Mouse (Mus musculus) right cerebral cortex, postnatal 14 days (tissue): ENCODE measurements at regions not wholly inside any gene's neighbourhood (a gene's known extent, or its start where the extent isn't known, plus 50 kb on each side); places are given as distances from the start of the nearest gene placed in this dataset.
A peak's percentile ranks its signal among the peaks of the same experiment; 100 is the strongest.

ENCODE experiments used
- DNase-seq: peaks from one replicate; pipeline ENCODE4 v3.0.0; 2022

DNA sequence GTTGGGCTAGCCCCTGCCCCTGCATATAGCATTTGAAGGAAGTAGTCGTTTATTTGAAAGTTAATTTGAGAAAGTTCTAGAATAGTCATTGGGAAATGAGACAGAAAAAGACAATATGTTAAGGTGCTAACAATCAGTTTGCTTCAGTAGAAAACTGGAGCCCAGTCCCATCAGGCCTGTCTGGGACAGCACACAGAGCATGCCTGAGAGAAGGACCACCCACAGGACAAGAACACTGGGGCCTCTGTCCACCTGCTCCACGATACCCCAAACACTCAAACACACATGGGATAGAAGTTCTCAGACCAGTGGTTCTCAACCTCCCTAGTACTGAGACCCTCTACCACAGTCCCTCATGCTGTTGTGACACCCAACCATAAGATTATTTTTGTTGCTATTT is 61.2 kb upstream of the Ctnnb1 start:
- DNase-seq = no peak

DNA sequence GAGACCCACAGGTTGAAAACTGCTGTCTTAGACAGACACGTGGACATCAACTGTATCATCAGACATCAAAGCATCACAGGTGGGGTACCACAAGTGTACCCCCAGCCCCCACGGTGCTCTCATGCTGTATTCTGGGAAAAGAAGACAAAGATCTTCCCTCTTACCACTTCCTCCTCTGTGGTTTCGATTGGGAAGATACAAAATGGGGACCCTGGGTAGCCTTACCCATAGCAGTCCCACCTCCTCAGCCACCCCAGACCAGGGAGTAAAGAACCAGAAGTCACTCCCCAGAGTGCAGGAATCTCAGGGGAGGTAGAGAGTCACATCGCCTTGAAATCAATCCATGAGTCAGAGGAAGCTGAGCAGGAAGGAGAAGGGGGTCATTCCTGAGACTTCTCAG is 60.7 kb upstream of the Ctnnb1 start:
- DNase-seq = no peak

DNA sequence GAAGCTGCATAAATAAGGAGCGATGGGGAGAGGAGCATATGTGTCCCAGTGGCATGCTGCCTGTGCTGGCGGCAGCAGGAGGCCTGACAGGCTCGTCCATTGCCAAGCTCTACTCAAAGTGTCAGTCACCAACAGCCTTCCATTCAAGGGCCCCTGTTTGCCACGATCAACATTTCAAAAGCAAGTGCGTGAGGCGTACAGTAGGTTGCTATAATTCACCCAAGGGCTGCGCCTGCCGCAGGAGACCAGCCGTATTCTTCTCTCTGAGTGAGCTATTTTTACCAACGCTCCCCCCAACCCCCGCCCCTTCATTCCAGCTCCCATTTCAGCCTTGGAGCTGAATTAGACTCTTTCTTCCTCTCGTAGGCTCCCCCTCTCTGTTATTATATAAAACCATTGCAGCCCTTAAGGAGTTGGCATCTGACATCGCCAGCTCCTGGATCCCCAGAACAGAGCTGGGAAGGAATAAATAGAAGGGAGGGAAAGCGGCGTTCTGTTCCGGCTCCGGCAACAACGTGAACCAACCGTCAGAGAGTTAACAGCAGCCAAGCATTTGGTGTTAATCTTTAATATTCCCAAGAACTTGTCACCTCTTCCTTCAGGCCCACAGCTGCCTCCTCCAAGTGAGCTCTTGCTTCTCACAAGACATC is 59.5 kb upstream of the Ctnnb1 start:
- DNase-seq = peak; percentile 49

DNA sequence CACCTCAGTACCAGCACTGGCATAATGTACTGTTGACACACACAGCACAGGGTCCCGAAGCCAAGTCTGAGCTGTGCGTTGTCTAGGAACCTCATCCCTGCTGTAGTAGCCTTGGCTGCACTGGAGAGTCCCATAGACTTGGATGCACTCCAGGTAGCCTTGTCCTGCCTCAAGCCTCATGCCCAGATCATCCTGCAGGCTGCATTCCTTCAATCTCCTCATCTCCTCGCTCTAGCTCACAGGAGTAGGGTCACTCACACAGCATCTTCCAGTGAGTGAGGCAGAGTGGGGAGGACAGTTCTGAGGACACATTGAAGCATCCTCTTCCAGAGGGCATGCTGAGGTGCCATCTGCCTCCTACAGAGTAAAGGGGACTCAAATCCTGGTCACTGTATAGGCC is 55.7 kb upstream of the Ctnnb1 start:
- DNase-seq = no peak

DNA sequence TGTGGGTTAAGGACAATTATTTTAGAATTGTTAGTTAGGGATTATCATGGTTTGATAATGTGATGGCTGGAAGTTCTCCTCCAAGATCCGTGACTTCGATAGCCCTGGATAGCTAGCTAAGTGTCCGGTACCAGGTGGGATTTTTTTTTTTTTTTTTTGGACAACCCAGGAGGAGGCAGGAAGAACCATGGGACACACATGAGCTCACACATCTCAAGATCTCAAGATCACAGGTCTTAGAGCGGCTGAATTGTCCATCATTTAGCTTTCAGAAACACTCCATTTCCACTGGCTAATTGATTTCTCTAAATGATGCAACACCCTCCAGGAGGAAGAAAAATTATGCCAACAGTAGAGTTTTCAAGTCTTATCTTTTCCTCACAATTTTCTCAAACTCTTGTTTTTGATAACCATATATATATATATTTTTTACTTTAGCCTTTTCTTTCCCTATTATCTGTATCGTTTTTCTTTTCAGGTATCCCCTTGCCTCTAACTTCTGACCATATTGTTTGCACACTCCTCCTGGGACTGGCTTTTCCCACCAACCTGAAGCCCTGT is 54.5 kb upstream of the Ctnnb1 start:
- DNase-seq = no peak

DNA sequence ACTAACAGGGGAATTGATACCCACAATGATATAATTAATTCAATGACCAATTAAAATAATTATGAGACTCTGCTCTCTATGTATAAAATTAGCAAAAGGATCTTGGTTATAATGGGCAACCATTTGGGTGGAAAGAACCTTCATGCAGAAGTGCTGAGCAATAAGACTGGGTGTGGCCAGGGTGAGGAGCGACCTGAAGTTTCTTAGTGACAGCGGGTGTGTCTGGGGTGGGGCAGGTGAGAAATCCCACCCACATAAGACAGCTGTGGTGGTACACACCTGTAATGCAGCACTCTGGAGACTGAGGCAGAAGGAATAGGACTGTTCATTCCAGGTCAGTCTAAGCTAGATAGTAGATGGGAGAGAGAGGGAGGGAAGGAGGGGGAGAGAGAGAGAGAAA is 51.9 kb upstream of the Ctnnb1 start:
- no peak for DNase-seq
